Mouse (Mus musculus) lung, embryonic 14.5 days (tissue): ENCODE data around the gene Slc4a1ap. TPM values are rescaled to one million over a fixed set of nuclear protein-coding genes. Genes with fewer than 3 reads are reported as not detected.
A peak's percentile ranks its signal among the peaks of the same experiment; 100 is the strongest.
"Not testable (repeated sequence)": the region's sequence is repeated elsewhere in the genome, so short reads cannot be mapped to it uniquely, and the experiment has no call there.

Experiments used
- ATAC-seq: fragments of 200-750 bp; cut with Nextera tagmentation; 2 replicates; pipeline ENCODE4 v1.8.0; 2017; ENCODE audit warnings: mild to moderate bottlenecking, moderate TSS enrichment, moderate library complexity; ENCODE audit not compliant: insufficient read depth
- DNase-seq: peaks from one replicate; pipeline ENCODE4 v3.0.0-alpha.2; 2015
- H3K27ac ChIP-seq: fragments of 300-500 bp; sonication (generic); 2 replicates; pipeline ENCODE4 v1.5.1; 2014; ENCODE audit warnings: low read depth, mild to moderate bottlenecking, moderate library complexity
- H3K27me3 ChIP-seq: fragments of 300-500 bp; sonication (generic); 2 replicates; pipeline ENCODE4 v1.6.1; 2014; ENCODE audit warnings: low read length, control low read depth; ENCODE audit not compliant: insufficient read depth
- H3K36me3 ChIP-seq: fragments of 300-500 bp; sonication (generic); 2 replicates; pipeline ENCODE4 v1.6.1; 2014; ENCODE audit warnings: control low read depth; ENCODE audit not compliant: insufficient read depth
- H3K4me1 ChIP-seq: fragments of 300-500 bp; sonication (generic); 2 replicates; pipeline ENCODE4 v1.6.1; 2014; ENCODE audit warnings: antibody characterized with exemption, control low read depth; ENCODE audit not compliant: insufficient read depth
- H3K4me2 ChIP-seq: fragments of 300-500 bp; sonication (generic); 2 replicates; pipeline ENCODE4 v1.6.1; 2014; ENCODE audit warnings: mild to moderate bottlenecking
- H3K4me3 ChIP-seq: fragments of 300-500 bp; sonication (generic); 2 replicates; pipeline ENCODE4 v1.5.1; 2014; ENCODE audit warnings: low read depth, low read length
- H3K9ac ChIP-seq: fragments of 300-500 bp; sonication (generic); 2 replicates; pipeline ENCODE4 v1.6.1; 2014
- H3K9me3 ChIP-seq: fragments of 300-500 bp; sonication (generic); 2 replicates; pipeline ENCODE4 v1.6.1; 2016; ENCODE audit warnings: low read depth, low read length, control low read depth
- CTCF ChIP-seq: IDR thresholded peaks from 2 replicates; pipeline ENCODE4 v1.5.1; 2016; ENCODE audit warnings: antibody characterized with exemption, low read depth
- WGBS: fragments of 180-500 bp; shearing (Covaris S2); extraction: QIAGEN DNeasy Blood & Tissue Kit; methylation state at CpG from one replicate; pipeline ENCODE4 v1.1.7; 2014; 5-methylcytosine and 5-hydroxymethylcytosine counted together
- polyA plus RNA-seq: library from polyadenylated mRNA; unstranded; fragments of >200 nt; fragmentation: Nextera tagmentation; extraction: Ambion mirVana; gene quantifications from 2 replicates; pipeline ENCODE4 v1.2.1, GENCODE M21; 2014

Gene Slc4a1ap
- polyA plus RNA-seq, 1 experiment from 2014 or later: 29.3 TPM

DNA sequence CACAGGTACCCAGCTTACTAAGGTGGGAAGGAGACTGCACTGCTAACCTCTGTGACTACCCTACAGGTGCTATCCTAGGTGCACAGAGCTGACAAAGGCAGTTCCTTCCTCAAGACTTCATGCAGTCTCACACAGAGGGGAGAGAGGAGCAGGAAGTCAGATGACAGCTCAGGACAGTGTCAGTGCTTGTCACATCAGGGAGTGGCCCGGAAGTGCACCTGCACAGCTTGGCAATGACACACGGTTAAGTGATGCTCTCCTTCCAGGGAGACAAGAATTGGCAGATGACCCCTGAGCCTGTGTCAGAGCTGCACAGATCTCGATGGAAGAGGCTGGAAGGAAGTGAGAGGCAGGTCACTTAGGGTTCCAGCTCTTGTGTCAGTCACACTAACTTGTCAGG, 55.1 kb downstream of the Slc4a1ap start:
- H3K27me3 ChIP-seq: no peaks in the 10 kb centered on the region
- TF ChIP-seq CTCF: no peak
- H3K36me3 ChIP-seq: no peaks in the 10 kb centered on the region
- H3K4me3 ChIP-seq: no peak overlapping the region
- ATAC-seq: no peak
- no peak overlapping the region for H3K4me2 ChIP-seq
- H3K9me3 ChIP-seq: no peaks in the 10 kb centered on the region
- no peak for DNase-seq
- no peak overlapping the region for H3K9ac ChIP-seq
- no peaks in the 10 kb centered on the region for H3K4me1 ChIP-seq
- no peak overlapping the region for H3K27ac ChIP-seq
- 62% methylated on average over 3 of the region's 3 CpGs for WGBS

DNA sequence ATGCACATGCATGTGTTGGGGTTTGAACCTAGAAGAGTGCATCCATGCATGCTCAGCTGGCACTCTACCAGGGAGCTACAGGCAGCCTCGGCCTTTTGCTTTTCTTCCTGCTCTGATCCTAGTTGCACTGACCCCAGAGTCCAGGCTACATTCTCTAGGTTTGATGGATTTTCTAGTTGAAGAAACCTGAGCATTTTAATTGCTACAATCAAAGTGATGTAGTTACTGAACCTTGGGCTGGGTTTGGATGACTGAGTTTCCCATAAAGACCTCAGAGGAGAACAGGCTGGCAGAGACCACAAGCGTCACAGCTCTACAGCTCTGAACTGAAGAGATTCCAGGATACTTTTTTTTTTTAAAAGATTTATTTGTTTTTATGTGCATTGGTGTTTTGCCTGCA, 56.5 kb downstream of the Slc4a1ap start:
- WGBS: 80% methylated on average over 2 of the region's 2 CpGs
- no peaks in the 10 kb centered on the region for H3K9me3 ChIP-seq
- no peaks in the 10 kb centered on the region for H3K36me3 ChIP-seq
- H3K9ac ChIP-seq: no peak overlapping the region
- no peaks in the 10 kb centered on the region for H3K4me1 ChIP-seq
- H3K4me3 ChIP-seq: no peak overlapping the region
- no peak for TF ChIP-seq CTCF
- ATAC-seq: no peak
- no peak overlapping the region for H3K27ac ChIP-seq
- no peak for DNase-seq
- H3K27me3 ChIP-seq: no peaks in the 10 kb centered on the region
- H3K4me2 ChIP-seq: no peak overlapping the region

DNA sequence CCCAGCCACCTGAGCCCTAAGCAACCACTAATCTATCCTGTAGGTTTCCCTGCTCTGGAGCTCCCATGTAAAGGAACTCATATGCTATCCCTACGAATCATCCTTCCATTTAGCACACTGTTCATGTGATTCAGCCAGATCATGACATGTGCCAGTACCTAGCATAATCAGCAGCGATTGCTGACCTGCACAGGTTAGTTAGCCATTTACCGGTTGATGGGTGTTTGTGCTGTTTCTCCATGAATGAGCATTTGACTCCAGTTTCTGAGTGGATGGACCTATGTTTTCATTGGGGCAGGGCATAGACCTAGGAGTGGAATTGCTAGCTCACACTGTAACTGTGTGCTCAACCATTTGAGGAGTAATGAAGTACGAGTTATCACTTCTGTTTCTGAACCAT, 58.7 kb downstream of the Slc4a1ap start:
- 87% methylated on average over 4 of the region's 4 CpGs for WGBS
- Histone ChIP-seq H3K36me3 (no peaks in the 10 kb centered on the region), H3K4me1 (no peaks in the 10 kb centered on the region), H3K27ac (no peak overlapping the region), H3K27me3 (no peaks in the 10 kb centered on the region), H3K9ac (no peak overlapping the region), H3K9me3 (no peaks in the 10 kb centered on the region), H3K4me3 (no peak overlapping the region), H3K4me2 (no peak overlapping the region)
- DNase-seq: no peak
- TF ChIP-seq CTCF: no peak
- no peak for ATAC-seq

DNA sequence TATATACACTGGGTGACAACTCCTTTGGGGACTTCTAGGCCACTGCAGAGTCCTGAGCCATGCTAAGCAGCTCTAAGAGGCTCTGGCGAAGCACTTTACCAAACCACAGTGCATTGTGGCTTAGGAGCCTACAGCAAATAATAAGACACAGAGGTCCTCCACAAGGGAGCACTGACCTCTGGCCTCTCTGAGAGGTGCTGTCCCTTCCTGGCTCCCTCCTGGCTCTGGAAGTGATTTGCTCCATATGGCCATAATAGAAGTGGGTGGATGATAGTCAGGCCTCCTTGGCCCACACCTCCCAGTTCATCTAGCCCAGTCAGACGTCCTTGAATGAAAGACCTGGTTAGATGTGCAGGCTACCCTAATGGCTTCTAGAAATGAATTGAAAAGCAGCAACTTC, 61.2 kb downstream of the Slc4a1ap start:
- TF ChIP-seq CTCF: no peak
- Histone ChIP-seq H3K4me1 (no peaks in the 10 kb centered on the region), H3K9ac (no peak overlapping the region), H3K4me3 (no peak overlapping the region), H3K36me3 (no peaks in the 10 kb centered on the region), H3K27ac (no peak overlapping the region), H3K27me3 (no peaks in the 10 kb centered on the region), H3K4me2 (no peak overlapping the region), H3K9me3 (no peaks in the 10 kb centered on the region)
- ATAC-seq (no peak), DNase-seq (no peak)
- 65% methylated on average over 2 of the region's 2 CpGs for WGBS

DNA sequence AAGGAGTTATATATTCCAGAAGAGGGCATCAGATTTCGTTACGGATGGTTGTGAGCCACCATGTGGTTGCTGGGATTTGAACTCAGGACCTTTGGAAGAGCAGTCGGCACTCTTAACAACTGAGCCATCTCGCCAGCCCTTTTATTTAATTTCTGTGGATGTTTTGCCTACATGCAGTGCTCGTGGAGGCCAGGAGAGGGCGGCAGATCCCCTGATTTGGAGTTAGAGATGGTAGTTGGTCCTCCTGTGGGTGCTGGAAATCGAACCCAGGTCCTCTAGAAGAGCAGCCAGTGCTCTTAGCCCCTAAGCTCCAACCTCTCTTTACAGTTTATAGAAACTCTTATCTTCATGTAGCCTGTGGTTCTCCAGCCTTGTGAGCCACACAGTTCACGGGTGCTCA, 61.9 kb downstream of the Slc4a1ap start:
- TF ChIP-seq CTCF: peak; percentile 42
- ATAC-seq, H3K4me2 ChIP-seq, H3K9me3 ChIP-seq, H3K9ac ChIP-seq, H3K27me3 ChIP-seq, H3K36me3 ChIP-seq, DNase-seq, H3K4me3 ChIP-seq, H3K4me1 ChIP-seq, H3K27ac ChIP-seq: not testable (repeated sequence)
- 80% methylated on average over 8 of the region's 8 CpGs for WGBS

DNA sequence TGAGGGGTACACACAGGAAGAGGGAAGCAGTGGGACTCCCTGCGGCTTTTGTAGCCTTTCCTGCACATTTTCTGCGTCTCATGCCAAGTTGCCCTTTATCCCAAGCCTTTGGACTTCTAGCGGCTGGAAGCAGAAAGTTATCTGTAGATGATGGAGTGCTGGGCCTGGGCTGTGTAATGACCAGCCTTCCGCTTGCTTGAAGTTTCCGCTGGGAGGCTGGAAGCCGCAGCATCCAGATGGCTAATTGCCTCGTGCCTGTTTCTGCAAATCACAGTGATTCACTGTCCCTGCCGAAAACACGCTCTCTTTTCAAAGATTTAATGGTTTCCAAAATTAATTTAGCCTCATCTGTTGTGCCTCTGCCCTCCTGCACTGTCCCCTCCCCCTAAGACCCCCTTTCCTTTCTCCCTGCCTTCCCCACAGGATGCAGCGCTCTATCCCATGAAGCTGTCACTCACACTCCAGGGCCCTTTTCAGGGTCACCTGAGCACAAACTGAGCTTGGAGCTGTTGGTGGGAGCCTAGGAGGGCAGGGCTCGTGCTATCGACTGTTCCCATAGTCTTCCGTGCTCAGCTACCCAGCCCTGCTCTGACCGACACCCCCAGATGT, 63.0 kb downstream of the Slc4a1ap start:
- Histone ChIP-seq H3K9ac (no peak overlapping the region), H3K4me3 (no peak overlapping the region), H3K36me3 (no peaks in the 10 kb centered on the region), H3K27ac (no peak overlapping the region), H3K4me2 (no peak overlapping the region), H3K27me3 (no peaks in the 10 kb centered on the region), H3K4me1 (no peaks in the 10 kb centered on the region), H3K9me3 (no peaks in the 10 kb centered on the region)
- ATAC-seq (no peak), DNase-seq (no peak)
- TF ChIP-seq CTCF: no peak
- whole genome bisulfite sequencing: 66% methylated on average over 14 of the region's 14 CpGs

DNA sequence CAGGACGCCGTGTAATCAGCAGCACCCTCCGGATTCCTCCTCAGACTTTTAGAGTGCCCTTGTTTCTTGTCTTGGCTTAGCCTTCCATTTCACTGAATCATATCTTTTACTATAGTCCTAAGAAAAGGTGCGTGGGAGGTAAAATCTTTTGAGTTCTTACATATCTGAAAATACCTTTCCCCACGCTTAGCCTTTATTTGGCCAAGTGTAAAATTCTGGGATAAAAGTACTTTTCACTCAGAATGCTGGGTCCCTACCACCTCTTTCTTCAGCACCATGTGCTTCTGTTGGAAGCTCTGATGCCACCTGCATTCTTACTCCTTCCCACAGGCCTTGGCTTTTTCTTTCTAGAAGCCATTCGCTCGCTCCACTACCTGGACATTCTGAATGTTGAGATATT, 64.3 kb downstream of the Slc4a1ap start:
- Histone ChIP-seq H3K27me3 (no peaks in the 10 kb centered on the region), H3K9ac (no peak overlapping the region), H3K4me3 (no peak overlapping the region), H3K27ac (no peak overlapping the region), H3K4me2 (no peak overlapping the region), H3K36me3 (no peaks in the 10 kb centered on the region), H3K4me1 (no peaks in the 10 kb centered on the region), H3K9me3 (no peaks in the 10 kb centered on the region)
- WGBS: 84% methylated on average over 7 of the region's 7 CpGs
- ATAC-seq (no peak), DNase-seq (no peak)
- TF ChIP-seq CTCF: no peak

DNA sequence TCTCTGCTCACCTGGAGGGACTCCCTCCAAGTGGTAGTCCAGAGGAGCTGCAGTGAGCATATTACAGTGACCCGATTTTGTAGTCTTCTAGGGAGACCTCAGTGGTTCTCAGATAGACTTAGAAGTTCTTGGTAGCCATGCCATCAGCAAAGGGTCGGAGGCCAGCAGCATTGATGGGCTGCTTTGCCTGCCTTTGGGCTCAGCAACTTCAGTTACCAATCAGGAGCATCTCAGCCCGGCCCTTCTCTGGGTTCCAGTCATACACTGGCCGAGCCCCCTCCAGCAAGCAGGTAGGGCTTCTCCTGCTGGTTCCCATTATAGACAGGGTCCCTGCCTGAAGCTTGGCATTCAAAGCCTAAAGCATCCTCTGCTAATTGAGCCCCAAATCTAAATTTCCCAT, 69.1 kb downstream of the Slc4a1ap start:
- WGBS: 68% methylated on average over 4 of the region's 4 CpGs
- DNase-seq: no peak
- Histone ChIP-seq H3K9me3 (no peaks in the 10 kb centered on the region), H3K4me3 (no peak overlapping the region), H3K4me1 (no peaks in the 10 kb centered on the region), H3K9ac (no peak overlapping the region), H3K27ac (no peak overlapping the region), H3K27me3 (no peaks in the 10 kb centered on the region), H3K4me2 (no peak overlapping the region), H3K36me3 (no peaks in the 10 kb centered on the region)
- ATAC-seq: no peak
- TF ChIP-seq CTCF: no peak
